Mouse (Mus musculus): ENCODE measurements around the gene Pcna.

- TF ChIP-seq CTCF (IDR thresholded peaks at IDR 0.05; ENCODE audit: extremely low read depth, insufficient read depth, low read length): 0 out of 2 replicates have a peak, but pooled peaks have one; percentile 3
- TF ChIP-seq POLR2A (IDR thresholded peaks at IDR 0.05; ENCODE audit: extremely low read depth, insufficient read depth, low read length): no peak
Measured at GRCm38 (mm10) chr2:132275527-132275926, 22.4 kb upstream of the Pcna start.

Data from cortical plate, adult 2 months (tissue).